25 mouse cellular contexts compared by ENCODE assay signal in the genomic region with DNA sequence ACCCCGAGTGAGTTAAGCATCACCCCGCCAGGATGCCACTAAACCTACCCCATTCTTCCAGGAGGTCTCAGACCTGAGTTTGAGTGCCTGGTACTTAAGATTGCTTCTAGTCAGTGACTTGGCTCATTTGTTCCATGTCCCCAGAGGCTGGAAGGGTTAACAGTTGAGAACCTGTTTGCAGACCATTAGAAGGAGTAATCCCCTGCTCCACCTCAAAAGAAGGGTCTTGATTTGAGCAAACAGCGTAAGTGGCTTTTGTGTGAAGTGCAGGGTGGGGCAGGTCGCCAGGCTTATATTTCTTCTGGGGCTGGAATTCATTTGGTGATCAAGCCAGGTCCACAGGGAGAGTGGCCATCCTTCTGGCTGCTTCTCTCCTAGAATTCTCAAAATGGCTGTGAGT.
"Had no signal": no experiment of that assay in that cellular context is flagged by ENCODE, and none has a peak within 500 bp of the region (broad histone marks: within the 10 kb centered on the region; RNA-seq: fewer than 3 reads in every experiment).

No protein-coding gene starts in this region.

- H3K27me3 ChIP-seq: heart, embryonic 13.5 days; heart, embryonic 15.5 days; hindbrain, embryonic 15.5 days; kidney, embryonic 15.5 days; limb, embryonic 13.5 days had no signal

- DNase-seq: forebrain, postnatal 0 days; gastrocnemius, postnatal 14 days; gastrocnemius, postnatal 36 days; heart, adult 11 months; heart, adult 2 months; heart, postnatal 14 days; heart, postnatal 36 days; kidney, adult 11 months; kidney, adult 2 months; kidney, adult 9 months; kidney, postnatal 14 days; kidney, postnatal 36 days; layer of hippocampus, adult 9-11 months; layer of hippocampus, postnatal 36 days; left cerebral cortex, postnatal 4 days had no signal

- H3K4me3 ChIP-seq: heart, adult 2 months; heart, embryonic 13.5 days; heart, embryonic 15.5 days; hindbrain, embryonic 13.5 days; hindbrain, embryonic 15.5 days; kidney, embryonic 15.5 days; limb, embryonic 13.5 days had no signal

- H3K9ac ChIP-seq: forebrain, postnatal 0 days; heart, embryonic 13.5 days; heart, embryonic 15.5 days; hindbrain, embryonic 13.5 days; hindbrain, embryonic 15.5 days; kidney, embryonic 15.5 days; limb, embryonic 13.5 days had no signal

- H3K36me3 ChIP-seq: heart, embryonic 13.5 days; heart, embryonic 15.5 days; hindbrain, embryonic 13.5 days; hindbrain, embryonic 15.5 days; kidney, embryonic 15.5 days; limb, embryonic 13.5 days had no signal

- H3K9me3 ChIP-seq: heart, embryonic 13.5 days; heart, embryonic 15.5 days; hindbrain, embryonic 13.5 days; hindbrain, embryonic 15.5 days; kidney, embryonic 15.5 days; limb, embryonic 13.5 days had no signal

- H3K4me1 ChIP-seq: heart, embryonic 15.5 days; hindbrain, embryonic 13.5 days; hindbrain, embryonic 15.5 days had no signal

- H3K4me2 ChIP-seq: heart, embryonic 11.5 days; heart, embryonic 13.5 days; heart, embryonic 15.5 days; hindbrain, embryonic 13.5 days; hindbrain, embryonic 15.5 days; kidney, embryonic 15.5 days; limb, embryonic 13.5 days had no signal

- H3K27ac ChIP-seq: heart, adult 2 months; heart, embryonic 13.5 days; heart, embryonic 15.5 days; hindbrain, embryonic 13.5 days; hindbrain, embryonic 15.5 days; hindbrain, postnatal 0 days; kidney, embryonic 15.5 days; kidney, postnatal 0 days; limb, embryonic 13.5 days had no signal

- ATAC-seq: forebrain, postnatal 0 days; hindbrain, postnatal 0 days; intestine, embryonic 16.5 days had no signal
